Mouse (Mus musculus) erythroblast, embryonic 14.5 days (primary cell): ENCODE measurements at regions not wholly inside any gene's neighbourhood (a gene's known extent, or its start where the extent isn't known, plus 50 kb on each side); places are given as distances from the start of the nearest gene placed in this dataset.

Experiments
- GATA1 ChIP-seq: IDR thresholded peaks from 2 replicates; pipeline ENCODE4 v1.6.1; 2012; ENCODE audit warnings: low read length, inconsistent platforms, mixed read lengths
- TAL1 ChIP-seq: IDR thresholded peaks from 3 replicates; pipeline ENCODE4 v1.6.1; 2012; ENCODE audit warnings: low read length, inconsistent platforms, mixed read lengths

DNA sequence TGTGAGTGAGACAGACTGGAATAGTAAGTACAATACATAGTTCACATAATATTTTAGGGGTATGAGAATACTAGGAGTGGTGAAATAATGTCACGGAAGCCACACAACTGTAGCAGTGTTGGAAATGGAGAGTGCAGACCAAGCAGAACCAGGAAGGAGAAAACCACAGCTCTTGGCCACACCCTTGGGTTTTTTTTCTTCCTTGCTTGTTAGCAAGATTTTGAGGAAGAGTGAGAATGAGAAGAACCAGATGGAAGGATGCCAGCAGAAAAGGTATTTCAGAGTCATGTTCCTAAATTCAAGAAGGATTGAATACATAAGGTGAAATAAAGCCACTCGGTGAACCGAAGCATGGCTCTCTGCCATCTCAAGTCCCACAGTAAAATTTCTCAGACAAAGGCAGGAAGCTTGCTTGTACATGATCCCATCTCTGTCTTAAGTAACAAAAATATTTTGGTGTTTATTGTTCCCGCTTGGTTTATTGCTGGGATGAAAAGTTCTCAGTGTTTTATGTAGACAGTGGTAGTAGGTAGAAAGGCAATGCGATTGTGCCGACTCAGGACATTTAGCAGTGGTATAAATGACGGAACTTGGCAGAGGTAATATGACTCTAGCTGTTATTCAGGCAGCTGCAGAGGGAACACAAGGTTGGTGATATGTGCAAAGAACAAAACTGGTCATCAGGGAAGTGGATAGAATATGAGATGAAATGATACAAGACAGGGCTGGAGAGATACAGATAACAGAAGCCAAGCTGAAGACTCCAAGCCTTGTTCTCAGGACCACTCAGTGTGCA, 403.2 kb downstream of the Plcl1 start:
- TF ChIP-seq GATA1 (no peak), TAL1 (no peak)
